Mouse (Mus musculus) fat pad, adult 2 months (tissue): ENCODE data around the gene Ugt1a9.
"Not testable (repeated sequence)": the region's sequence is repeated elsewhere in the genome, so short reads cannot be mapped to it uniquely, and the experiment has no call there.

Experiments
- DNase-seq: peaks from one replicate; pipeline ENCODE4 v3.0.0-alpha.2; 2011; ENCODE audit warnings: low read depth, low spot score; ENCODE audit errors: extremely low read depth

Ugt1a9 gene

GRCm38 (mm10) chr1:88172190-88172589 lies 101.6 kb downstream of the Ugt1a9 start:
- not testable (repeated sequence) for DNase-seq

DNA sequence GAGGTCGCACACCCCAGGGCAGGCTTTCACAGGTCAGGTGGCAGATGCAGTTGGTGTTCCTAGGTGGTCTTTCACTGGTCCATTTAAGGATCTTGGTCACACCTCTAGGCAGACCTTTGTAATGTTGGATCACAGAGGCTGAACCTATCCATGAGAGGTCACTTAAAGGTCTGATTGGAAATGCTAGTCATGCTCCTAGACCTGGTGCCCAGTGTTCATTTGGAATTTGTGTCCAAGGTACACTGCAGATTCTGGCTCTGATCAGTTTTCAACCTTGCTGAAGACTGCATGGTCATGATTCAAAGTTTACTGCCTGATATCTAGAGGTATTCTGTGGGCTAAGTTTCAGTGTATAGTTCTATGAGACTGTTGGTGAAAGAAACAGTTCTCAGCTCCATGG lies 109.1 kb downstream of the Ugt1a9 start:
- no peak for DNase-seq

DNA sequence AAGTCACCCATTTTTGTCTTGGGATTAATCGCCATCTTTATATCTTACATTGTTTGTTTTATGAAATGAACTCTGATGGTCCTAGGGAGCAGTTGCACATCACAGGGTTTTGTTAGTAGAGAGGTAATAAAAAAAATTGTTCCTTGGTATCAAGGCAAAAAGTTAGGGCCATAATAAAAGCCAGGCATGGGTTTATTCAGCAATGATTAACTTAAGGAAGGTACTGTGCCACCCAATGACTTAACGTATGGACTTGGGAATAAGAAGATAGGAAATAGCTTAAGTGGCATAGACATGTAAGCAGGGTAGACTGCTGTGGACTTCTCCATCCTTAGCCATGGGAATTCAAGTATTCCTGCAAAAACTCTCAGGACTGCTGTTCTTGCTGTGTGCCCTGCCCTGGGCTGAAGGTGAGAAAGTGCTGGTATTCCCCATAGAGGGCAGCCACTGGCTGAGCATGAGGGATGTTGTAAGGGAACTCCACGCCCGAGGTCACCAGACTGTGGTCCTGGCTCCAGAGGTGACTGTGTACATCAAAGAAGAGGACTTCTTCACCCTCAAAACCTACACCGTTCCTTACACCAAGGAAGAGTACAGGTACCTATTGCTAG lies 115.8 kb downstream of the Ugt1a9 start:
- no peak for DNase-seq

DNA sequence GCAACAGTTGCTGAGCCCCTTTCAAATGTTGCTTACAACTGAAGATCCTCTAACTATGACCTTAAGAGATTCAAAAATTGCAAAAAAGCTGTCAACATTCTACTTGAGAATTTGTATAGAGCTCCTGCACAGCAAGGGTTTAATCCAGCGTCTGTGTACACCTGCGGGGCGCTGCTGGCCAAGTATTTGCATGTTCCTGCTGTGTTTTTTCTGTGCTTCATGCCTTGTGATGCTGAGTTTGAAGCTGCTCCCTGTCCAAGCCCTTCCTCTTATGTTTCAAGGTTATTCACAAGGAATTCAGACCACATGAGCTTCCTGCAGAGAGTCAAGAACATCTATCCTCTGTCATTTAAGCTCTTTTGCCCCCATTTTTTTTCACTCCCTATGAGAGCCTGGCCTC lies 121.5 kb downstream of the Ugt1a9 start:
- no peak for DNase-seq

DNA sequence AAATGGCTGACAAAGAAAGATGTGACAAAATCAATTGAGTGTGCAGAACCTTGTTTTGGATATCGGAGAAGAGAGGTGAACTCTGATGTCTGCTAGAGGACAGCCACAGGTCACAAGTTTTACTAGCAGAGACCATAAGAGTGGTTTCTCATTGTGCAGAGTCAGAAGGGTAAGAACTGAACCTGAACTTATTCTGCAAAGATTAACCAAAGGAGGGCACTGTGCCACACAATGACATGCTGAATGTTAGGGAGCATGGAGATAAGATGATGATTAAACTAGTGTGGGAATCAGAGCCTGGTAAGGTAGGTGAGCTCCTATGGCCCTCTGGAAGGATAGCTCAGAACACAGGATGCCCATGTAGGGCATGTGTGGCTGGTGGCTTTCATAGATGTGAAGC lies 125.1 kb downstream of the Ugt1a9 start:
- no peak for DNase-seq

GRCm38 (mm10) chr1:88197443-88197842 lies 126.8 kb downstream of the Ugt1a9 start:
- DNase-seq: no peak

DNA sequence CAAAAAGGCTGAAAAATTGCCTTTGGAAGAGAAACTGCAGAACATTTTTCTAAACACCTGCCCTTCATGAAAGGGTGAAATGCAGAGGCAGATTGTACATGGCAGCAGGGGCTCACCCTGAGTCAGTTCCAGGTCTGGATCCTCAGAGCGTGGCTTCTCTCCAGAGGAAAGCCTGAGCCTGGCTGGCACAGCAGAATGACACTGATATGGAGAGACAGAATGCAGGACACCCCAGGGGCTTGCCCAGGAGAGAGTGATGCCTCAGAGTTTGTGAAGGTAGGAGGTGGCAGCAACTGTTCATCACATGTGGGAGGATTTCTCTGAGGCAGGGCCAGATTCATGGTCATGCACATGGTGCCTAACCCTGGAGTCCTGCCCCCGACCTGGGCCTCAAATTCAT lies 129.4 kb downstream of the Ugt1a9 start:
- no peak for DNase-seq

DNA sequence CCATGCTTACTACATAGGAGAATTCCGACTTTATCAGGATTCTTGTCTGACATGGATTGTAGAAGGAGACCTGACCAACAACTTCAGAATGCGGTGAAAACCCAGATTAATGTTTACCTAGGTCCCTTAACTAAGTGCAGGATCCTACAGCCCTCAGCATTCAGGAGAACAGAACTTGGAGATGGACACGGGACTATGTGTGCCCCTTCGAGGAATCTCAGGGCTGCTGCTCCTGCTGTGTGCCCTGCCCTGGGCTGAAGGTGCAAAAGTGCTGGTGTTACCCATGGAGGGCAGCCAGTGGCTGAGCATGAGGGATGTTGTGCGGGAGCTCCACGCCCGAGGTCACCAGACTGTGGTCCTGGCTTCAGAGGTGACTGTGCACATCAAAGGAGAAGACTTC lies 129.9 kb downstream of the Ugt1a9 start, which contains the start of gene Ugt1a2:
Gene Ugt1a2 (plus strand): TSS at position 146 of the 400 bp plus-strand sequence.
- no peak for DNase-seq

- DNase-seq: no peak
These were observed 134.8 kb downstream of the Ugt1a9 start, which contains the start of gene Dnajb3 for GRCm38 (mm10) chr1:88205294-88205922. TSS of gene Dnajb3 (minus strand) at chr1:88205782.

DNA sequence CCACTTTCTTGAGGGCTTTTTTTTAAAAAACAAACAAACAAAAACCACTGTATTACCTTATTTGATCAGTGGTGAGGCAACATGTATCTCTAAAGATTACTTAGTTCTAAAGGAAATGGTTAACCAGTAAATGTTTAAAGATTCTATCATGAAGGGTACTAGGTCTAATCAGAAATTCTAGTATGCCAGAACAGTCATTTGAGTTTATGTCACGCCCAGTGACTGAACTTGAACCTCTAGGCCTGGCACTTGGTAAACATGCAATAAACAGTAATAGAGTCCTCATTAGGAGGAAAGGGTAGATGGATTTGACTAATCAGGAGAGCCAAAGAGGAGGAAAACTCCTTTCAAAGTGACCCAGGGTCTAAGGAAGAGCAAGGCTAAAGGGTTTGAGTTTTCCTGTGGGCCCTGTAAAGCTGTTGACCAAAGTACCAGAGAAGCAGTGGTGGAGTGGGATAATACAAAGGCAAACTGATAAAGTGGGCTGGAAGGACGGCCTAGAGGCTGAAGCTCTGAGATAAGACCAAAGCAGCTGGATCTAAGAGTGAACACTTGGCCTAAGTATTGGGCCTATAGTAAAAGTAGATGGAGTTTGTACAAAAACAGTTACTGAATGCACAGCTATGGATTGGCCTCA lies 136.4 kb downstream of the Ugt1a9 start:
- no peak for DNase-seq

DNA sequence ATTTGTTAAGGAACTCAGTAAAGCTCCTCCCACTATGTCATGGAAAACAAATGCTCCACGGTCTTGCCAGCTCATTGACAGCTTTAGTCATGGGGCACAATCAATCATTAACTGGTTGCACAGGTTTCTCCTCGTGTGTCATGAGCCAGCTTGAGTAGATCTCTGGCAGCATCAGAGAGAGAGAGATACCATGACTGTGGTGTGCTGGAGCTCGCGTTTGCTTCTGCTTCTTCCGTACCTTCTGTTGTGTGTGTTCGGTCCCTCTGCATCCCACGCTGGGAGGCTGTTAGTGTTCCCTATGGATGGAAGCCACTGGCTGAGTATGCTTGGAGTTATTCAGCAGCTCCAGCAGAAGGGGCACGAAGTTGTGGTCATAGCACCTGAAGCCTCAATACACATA lies 141.2 kb downstream of the Ugt1a9 start, which contains the start of gene Ugt1a1:
Gene Ugt1a1 (plus strand): TSS at position 148 of the 400 bp plus-strand sequence.
- peak; percentile 98 for DNase-seq

GRCm38 (mm10) chr1:88212341-88213045 lies 141.9 kb downstream of the Ugt1a9 start:
- DNase-seq: no peak

- DNase-seq: no peak
These were observed 142.5 kb downstream of the Ugt1a9 start for GRCm38 (mm10) chr1:88213061-88213460.

- no peak for DNase-seq
These were observed 143.3 kb downstream of the Ugt1a9 start for GRCm38 (mm10) chr1:88213766-88214461.

DNA sequence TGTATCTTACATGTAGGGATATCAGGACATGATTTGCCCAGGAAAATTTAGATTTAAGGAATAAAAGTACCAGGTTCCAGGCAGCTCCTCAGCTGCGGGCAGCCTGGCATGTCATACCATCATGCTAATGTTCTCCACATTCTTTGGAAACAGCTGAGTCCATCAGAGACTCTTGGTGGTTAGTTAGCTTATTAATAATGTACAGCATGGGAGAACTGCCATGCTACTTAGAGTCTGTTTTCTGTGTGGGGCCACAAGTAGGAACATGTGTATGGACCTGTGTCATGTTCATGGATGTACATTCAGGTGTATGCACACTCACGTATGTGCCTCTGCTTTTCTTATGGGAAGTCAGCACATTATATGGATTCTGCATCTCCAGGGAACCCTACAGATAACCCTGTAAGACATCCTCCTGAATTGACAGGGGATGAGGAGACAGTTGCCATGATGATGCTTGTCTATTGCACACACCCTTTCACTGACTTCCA lies 143.9 kb downstream of the Ugt1a9 start:
- no peak for DNase-seq

DNA sequence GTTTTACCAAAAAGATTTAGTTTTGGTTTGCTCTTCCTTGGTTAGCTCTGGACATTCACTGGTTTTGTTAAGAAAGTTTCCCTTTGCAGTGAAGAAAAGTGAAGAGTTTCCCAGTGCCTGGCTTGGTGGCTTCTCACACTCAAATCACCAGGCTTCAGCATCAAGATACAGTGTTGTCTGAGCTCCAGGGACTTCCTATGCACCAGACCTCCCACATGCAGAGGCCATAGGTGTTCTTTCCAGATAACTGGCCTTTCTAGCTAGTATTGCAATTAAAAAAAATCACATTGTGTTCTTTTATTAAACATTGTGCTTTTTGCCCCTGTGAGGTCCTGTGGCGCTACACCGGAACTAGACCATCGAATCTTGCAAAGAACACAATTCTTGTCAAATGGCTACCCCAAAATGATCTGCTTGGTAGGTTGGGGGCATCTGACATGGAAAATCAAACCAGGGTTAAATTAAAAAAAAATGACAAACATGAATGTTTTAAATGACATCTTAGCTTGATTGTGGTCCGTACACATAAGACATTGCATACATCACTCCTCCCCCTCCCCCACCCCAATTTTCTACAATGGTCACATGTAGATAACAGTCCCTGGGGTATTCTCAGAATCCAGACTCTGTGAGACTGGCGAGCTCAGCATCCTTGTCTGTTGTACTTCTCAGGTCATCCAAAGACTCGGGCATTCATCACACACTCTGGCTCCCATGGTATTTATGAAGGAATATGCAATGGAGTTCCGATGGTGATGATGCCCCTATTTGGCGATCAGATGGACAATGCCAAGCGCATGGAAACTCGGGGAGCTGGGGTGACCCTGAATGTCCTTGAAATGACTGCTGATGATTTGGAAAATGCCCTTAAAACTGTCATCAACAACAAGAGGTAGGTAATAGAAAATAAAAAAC lies 145.1 kb downstream of the Ugt1a9 start:
- no peak for DNase-seq

DNA sequence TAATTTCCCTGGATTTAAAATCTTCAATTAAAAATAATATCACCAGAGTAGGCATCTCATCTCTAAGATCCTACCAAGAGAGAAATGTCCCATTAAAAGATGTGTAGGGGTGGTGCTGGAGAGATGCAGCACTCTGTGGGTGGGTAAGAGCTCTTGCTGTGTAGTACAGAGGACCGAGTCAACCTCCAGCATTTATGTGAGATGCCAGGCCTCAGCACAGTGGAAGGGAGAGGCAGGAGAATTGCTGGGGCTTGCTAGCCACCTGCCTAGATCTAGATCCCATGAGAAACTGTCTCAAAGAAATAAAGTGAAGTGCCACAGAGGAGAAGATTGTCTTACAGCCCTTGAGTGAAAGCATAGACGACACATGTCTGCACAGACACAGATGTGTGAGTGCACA lies 146.0 kb downstream of the Ugt1a9 start:
- DNase-seq: no peak

DNA sequence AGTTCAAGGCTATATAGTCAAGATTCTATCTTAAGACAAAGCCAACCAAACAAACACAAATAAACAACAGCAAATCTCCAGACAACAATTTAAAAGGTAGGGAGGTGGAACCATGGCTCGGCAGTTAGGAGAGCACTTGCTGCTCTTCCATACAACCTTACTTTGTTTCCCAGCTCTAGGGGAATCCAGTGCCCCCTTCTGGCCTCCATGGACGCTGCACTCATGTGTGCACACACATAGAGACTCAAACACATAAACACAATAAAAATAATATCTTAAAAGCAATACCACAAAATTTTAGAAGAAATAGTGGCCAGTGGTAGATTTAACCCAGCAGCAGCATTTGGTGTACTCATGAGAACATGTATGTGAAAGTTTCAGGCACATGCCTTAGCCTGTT lies 146.5 kb downstream of the Ugt1a9 start:
- no peak for DNase-seq

DNA sequence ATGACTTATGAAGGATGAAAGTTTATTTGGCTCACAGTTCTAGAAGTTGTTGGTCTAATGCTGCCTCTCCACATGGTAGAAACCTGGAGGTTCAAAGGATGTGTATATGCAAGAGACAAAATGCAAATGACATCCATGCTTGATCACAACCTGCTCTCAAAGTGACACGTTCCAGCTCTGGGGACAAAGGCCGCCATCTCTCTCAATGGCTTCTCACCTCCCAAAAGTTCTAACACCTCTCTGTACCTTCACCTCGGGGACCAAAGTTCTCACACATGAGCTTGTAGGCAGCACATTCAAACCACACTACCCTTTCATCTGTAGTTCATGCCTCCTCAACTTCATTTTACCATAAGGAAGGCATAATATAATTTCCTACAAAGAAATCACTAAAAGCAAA lies 147.0 kb downstream of the Ugt1a9 start:
- DNase-seq: no peak

DNA sequence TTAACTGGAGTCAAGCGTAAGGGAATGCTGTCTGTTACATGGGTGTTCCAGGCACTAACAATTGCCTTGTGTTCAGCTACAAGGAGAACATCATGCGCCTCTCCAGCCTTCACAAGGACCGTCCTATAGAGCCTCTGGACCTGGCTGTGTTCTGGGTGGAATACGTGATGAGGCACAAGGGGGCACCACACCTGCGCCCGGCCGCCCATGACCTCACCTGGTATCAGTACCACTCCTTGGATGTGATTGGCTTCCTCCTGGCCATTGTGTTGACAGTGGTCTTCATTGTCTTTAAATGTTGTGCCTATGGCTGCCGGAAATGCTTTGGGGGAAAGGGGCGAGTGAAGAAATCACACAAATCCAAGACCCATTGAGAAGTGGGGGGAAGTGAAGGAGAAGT lies 147.5 kb downstream of the Ugt1a9 start:
- no peak for DNase-seq
